Mouse (Mus musculus) ZHBTc4 (cell line): ENCODE measurements around the gene Tiam1.

Experiments
- DNase-seq: peaks from one replicate; pipeline ENCODE4 v3.0.0-alpha.2; 2011; ENCODE audit warnings: low read depth, low spot score

Tiam1 gene

DNA sequence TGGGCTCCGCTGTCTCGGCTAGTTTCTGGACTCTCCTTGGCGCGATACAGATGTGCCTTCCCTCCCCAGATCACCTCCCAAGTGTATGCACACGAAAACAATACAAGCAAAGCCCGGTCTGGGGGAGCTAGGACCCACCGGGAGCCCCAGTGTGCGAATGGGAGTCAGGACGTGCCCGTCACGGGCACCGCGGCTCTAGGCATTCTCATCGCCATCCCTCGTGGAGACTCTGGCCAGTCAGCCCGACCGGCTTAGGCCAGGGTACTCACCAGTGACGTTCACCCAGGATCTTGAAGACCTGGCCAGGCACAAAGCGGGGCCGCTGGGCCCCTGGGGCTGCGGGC is 181 bp downstream of the Tiam1 start:
- DNase-seq, result no peak

DNA sequence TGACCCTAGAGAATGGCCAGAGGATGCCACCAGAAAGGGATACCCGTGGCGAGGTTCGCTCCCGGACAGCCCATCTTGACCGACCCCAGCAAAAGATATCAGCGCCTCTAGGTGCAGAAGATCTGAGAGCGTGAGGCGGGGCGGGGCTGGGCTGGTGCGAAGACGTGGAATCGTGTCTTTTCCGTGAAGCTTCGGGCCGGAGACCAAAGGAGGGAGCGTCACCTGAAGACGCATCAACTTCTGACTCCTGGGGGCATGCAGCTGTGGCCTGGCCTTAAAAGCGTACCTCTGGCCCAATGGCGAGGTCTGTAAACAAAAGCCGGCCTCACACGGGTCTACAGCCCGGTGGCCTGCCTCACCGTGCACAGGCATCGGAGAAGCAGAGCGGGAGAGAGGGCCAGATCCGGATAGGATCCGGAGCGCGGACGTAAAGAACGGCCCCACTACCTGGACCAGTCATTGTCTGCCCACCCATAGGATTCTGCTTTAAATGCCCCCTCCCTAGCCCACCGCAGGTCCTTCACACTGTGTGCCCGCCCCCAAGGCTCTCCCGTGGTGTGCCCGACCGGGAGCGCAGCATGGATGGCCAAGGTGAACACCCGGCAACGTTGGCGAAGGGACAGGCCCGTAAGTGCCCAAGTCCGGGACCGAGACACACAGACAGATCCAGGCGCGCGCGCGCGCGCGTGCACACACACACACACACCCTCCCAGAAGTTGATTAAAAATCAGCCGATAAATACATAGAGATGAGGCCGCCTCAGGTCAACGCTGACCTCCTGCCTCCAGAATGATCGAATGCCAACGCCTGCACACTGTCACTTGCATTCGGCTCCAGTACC is 774 bp downstream of the Tiam1 start:
- DNase-seq, result no peak

DNA sequence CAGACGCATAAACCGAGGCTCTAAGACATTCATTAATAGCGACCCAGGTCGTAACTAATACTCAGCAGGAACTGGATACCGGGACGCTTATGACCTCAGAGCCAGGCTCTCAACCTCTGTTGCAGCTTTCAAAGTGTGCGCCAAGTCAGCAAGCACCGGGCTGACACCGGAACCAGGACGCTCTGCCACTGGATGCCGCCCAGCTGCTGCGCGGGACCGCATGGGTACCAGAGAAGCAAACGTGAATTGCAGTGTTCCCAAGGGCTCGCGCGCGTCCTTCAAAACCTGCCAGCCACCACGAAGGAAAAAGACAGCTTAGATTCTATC is 1.4 kb downstream of the Tiam1 start:
- DNase-seq, result no peak

DNA sequence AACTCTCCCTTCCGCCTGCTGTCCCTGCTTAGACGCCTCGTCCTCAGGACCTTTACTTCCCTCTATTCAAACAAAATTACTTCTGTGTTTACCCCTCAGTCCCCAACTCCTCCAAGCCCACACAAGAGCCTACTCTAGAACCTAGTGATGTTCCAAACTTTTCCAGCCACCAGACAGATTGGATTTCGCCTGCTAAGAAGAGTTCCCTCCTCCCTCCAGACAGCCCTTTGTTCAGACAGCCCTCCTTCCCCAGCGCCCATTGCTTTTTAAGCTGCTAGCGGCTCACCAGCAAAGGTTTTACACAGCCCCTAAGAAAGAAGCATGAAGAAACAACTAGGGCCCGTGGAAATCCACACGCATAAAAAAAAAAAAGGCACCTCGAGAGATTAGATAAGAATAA is 2.0 kb downstream of the Tiam1 start:
- no peak for DNase-seq

DNA sequence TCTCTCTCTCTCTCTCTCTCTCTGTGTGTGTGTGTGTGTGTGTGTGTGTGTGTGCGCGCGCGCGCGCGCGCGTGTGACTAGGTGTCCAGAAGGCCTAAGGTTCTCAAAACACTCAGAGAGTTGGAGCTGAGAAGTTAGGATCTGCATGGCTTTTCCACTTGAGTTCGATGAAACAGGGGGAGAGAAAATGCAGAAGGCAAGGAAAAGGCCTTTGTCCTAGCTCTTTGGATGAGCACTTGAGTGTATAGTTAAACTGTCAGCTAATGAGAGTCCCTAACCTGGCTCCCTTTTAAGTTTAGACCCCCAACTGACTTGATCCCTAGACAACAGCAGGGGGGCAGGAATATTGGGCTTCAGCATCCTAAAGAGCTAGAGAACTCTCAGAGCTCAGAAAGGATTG is 3.0 kb downstream of the Tiam1 start:
- DNase-seq, result peak; percentile 25

DNA sequence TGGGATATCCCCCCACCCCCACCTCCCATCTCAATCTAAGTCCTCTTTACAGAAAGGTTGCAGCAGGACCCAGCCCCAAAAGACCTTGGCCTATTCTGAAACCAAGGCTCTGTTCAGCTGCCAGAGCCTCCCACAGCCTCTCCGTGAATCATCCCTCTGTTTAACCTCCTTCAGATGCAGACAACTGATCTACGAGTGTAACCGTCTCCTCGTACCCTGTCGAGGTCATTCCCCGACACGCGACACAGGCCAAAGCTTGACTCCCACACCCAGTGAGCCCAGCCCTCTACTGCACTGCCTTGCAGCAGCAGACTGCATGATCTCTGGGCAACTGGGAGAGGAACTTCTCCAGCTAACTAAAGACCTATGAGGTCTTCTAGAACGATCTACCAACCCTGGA is 3.9 kb downstream of the Tiam1 start:
- DNase-seq, result peak; percentile 71

DNA sequence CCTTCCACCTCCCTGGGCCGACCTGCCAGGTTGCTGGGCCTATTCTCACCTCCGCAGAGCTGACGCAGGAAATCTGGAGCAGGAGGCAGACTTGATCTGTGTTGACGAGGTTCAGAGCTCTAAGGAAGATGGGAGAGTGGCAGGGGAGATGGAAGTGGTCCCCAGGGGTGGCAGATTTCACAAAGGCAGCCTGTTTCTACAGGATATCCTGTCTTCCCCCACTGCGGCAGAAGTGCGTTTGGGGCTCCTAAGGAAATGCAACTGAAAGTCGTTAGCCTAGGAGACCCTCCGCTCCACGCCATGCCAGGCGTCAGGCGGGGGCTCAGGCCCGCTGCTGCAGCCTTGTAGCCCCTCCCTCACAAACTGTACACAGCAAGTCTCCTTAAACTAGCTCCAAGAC is 5.4 kb downstream of the Tiam1 start:
- DNase-seq, result no peak

DNA sequence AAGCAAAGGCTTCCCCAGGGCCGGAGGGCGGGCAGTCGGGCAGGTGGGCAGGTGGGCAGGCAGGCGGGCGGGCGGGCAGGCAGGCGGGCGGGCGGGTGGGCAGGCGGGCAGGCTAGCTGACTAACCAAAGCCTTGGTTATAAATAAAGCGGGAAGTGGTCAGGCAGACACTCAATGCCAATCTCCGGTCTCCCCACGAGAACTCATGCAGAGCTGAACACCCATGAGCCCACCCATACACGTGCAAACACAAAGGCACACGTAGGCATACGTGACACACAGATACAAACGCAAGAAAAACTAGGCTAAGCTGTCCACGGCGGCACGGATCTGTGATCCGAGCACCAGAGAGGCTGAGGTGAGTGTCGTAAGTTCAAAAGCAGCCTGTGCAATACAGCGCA is 6.4 kb downstream of the Tiam1 start:
- DNase-seq, result no peak

DNA sequence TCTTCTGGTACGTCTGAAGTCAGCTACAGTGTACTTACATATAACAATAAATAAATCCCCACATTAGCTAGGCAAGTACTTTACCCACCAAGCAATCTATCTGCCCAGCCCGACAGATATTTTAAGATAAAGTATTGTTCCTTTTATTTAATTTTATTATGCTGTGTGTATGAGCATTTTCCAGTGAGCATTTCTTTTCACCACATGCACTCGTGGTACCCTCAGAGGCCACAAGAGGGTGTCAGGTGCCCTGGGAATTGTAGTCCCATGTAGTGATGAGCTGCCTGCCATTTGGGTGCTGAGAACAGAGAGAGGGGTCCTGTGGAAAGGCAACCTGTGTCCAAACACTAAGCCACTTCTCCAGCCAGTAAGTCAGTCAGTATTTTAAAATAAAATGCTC is 8.0 kb downstream of the Tiam1 start:
- peak; percentile 50 for DNase-seq

DNA sequence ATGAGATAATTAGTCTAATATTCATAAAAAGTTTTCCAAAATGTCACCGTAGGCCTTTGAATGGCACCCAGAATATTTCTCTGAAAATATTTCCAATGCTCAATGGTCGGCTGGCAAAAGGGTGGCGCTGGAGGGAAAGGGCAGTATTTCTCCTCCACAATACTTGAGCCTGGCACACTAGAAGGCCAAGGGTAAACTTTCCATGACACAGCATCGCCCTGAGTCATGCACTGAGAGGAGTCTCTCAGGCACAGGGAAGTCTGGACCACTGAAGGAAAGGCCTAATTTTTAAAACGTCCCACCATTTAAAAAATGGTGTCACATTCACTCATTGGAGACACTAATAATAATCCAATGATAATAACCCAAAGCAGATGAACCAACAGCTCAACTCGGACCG is 9.2 kb downstream of the Tiam1 start:
- no peak for DNase-seq

DNA sequence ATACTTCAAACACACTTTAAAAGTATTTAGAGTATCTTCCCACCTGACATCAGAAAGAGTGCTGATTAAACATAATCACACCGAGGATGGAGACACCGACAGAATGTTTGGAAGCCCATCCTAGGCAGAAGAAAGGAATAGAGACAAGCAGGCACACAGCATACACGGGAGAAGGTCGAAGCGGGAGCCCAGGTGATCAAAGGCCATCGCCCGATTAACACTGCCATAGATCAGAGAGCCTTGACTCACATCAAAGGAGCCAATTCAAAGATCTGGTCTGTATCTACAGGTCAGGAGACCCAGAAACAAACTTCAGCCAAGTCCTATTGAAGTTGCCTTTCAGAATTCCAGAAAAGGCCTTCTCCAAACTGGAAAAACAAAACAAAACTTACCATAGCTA is 10.8 kb downstream of the Tiam1 start:
- peak; percentile 58 for DNase-seq

DNA sequence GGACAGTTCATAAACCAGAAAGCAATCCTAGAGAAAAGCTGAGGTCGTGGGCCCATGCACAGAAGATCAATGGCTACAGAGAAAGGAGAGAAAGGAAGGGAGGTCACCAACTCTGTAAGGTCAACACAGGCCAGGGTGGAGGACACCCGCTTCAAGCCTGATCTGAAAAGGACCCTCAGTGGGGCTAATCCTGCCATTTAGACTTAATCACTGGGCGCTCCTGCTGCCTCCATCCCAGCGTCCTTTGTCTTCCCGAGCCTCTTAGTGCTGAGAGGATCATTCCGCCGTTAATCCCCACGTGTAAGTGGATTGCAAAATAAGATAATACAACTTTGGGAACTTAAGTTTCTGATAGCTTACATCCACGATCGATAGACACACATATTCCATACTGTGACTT is 11.2 kb downstream of the Tiam1 start:
- no peak for DNase-seq

DNA sequence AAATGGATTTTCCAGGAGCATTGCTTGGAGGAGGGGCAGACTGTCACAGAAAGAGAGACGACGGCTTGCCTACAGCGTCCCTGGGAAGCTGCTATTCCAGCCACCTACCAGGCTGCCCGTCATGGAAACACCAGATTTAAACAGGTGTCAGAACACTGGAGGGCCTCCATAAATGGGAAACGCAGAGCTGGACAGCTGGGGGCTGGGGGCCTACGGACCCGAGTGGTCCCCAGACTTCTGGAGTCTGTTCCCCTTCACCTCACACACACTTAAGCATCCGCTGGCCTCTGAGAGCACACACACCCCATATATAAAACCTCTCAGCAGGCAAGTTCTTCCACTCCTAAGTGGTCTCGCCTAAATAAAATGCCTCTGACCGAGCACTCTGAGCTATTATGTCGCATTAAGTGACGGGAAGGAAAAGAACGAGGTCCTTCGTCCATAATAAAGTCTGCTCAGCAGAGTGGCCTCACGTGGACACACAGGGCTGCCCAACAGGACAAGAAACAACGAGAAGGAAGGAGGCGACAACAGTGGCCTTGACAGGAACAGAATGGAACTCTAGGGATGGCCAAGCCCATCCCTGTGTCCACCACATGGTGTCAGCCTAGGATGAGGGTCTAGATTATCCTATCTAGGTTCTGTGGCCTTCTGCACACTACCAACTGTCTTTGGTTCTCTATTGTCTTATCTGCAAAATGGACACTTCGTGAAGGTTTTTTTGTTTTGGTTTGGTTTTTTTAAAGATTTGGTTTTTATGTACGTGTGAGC is 14.6 kb downstream of the Tiam1 start:
- no peak for DNase-seq

DNA sequence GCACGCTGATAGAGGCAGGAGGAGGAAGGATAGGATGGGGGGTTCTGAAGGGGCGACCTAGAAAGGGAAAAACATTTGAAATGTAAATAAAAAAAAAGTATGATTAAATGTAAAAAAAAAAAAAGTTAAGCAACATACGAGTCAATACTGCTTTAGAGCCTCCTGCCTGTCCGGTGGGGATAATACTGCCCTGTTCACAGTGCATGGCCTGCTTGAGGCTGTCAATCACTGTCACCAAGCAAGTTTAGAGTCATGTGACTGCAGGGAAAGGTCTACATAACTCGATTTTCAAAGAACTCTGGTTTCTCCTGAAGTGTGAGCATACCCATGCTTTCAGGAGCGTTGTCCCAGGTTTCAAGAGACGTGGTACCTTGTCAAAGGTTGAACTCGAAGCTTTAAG is 15.2 kb downstream of the Tiam1 start:
- no peak for DNase-seq

DNA sequence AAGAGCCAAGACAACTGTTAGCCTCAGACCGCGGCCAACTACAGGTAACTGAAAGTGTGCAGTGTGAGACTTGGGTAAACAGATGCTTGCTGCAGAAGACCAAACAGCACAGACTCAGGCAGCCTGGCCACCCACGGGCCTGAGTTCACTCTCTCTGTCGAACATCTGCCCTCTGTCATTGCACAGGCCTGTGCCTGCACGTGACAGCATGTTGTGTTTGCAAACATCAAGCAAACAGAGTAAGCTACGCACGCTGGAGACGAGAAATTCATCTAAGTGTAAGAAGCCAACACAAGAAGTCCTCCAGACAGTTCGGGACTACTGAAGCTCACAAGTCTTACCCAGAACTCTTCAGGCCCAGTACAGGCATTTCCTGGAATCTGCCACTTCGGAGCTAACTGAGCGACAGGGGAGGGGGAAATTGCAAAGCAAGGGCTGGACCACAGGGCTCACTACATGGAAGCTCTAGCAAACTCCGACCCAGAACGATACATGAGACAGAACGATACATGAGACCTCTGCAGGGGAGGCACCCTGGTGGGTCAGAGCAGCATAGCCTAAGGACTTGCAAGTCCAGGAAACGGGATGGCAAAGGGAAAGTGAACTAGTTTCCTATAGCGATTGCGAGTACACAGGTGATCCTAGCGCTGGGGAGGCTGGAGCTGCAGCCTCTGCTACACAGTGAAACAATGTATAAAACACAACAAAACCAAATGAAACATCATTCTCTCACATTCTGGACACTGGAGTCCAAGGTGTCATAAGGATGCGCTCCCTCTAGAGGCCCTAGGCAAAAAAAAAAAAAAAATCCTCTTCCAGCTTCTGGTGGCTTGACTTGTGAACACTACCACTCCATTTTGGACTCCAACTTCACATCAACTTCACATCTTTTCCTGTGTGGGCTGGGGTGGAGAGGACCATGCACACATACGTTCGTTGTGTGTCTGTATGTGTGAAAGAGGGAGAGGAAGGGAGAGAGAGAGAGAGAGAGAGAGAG is 18.0 kb downstream of the Tiam1 start:
- DNase-seq, result peak; percentile 45

DNA sequence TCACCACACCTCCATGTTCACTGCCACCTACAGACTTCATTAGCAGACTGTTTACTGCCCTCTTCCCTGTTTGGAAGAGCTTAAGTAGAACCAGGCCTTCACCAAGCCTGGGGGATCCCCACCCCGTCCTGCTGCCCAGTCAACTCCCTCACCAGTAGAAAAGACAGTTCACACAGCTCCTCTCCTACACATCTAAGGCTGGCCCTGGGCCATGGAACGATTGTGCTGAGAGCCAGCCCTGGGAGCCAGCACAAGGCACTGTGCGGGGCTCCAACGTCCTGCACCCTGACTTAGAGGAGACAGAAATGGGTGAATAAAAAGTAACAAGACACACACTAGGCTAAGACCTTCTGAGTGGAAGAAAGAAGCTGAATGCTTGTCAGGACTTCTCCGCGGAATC is 20.5 kb downstream of the Tiam1 start:
- DNase-seq, result no peak

DNA sequence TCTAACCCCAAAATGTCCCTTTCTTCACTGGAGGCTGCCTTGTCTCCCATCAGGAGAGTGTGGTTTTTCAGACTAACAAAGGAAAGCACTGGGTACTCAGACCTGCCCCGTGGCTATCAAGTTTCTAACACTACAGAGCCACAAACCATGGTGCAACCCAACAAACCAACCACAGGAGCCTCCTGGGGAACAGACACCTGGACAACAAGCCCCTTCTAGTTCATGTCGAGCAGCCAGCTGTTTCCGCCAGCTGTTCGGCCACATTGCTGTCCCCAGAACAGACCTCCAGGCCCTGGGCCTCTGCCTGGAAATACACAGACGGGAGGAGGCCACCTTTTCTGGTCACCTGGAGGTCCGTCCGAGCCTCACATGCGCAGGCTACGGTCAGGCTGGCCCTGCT is 21.1 kb downstream of the Tiam1 start:
- DNase-seq, result no peak

DNA sequence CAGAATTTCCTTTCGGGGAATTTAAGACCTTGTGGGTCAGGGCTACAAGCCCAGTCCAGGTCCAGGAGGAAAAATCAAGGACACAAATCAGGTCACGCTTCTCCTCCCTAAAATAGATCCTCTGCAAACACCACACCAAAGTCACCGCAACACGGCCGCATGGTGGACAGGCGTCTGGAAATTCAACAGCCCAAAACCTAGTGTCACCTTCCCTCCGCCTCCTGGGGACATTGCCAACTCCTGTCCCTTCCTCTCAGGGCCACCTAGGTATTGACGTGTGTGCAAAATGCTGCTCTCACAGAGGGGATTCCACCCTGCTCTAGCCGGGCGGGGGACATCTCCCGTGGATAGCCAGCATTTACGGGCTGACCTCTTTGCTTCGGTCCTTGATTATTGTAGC is 21.8 kb downstream of the Tiam1 start:
- no peak for DNase-seq

DNA sequence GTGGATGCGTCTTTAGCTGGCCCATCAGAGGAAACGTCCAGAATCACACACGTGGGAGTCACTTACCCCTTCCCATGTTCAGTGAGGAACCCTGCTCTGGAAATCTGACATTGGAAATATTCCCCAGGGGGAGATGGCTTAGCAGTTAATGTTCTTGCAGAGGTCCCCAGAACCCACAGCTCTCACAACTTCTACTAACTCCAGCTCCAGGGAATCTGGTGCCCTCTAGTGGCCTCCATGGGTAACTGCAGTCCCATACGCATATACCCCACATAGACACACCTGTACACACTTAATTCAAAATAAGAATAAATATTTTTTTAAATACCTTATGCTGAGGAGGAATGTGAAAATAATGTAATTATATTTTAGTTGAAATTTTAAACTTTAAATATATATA is 23.6 kb downstream of the Tiam1 start:
- peak; percentile 72 for DNase-seq

DNA sequence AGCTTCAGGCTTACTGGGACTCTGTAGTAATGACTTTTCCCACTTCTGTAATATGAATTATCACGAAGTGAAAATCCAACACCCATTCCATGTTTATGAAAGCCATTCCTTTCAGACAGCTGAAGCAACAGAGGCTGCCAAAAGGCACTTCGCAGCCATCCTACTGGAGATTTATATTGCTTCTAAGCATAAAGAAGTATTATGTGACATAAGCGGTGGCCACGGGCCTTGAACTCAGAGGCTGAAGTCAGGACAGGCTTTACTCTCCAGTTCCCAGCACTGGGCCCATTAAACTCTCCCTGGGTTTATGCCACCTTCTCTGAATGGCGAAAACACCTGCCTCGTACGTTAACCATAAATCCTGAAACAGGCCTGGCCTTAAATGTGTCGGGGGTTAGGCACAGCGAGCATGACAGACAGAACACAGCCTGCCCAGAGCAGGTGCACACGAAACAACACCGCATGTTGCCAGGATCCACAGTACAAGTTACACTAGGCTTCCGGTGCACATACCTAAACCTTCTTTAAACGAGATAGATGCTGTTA is 26.9 kb downstream of the Tiam1 start:
- no peak for DNase-seq

DNA sequence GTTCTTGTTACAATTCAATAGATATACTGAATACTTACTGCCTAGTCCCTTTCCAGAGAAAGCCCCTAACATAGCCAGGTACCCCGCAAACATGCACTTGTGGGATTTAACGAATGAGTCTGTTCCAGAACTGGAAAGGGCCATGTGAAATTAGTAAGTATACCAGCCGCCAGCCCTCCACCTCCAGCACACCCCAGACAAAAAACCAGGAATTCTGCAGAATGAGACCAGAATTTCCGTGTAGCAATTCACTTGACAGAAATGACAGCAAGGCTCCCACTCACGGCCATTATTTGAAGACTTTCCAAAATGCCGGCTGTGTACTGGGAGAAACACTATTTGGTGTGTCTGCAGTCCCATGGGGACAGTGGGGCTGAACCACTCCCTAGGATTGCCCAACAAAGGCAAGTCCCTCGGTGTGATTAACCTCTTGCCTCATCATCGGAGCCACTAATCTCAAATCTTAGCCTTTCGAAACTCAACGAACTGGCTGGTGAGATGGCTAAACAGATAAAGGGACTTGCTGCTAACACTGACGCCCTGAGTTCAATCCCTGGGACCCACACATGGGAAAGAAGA is 30.9 kb downstream of the Tiam1 start:
- DNase-seq, result no peak

DNA sequence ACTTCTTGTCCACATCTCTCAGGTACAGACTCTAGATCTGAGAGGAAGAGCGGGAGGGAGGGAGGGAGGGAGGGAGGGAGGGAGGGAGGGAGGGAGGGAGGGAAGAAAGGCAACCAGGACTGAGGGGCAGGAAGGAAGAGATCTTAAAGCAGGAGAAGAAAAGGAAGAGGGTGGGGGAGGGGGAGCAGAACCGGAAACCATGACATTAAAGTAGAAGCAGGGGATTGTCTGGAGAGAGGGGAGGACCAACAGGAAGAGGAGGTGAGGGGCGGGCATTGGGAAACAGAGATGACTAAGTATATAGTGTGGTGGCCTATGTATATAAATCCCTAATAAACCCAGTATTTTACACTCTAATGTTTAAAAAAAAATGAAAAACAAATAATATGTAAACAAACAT is 34.1 kb downstream of the Tiam1 start:
- no peak for DNase-seq
